Mouse (Mus musculus) lung, postnatal 0 days (tissue): ENCODE results near the gene Naa50.

ENCODE experiments used
- CTCF ChIP-seq: IDR thresholded peaks from 2 replicates; pipeline ENCODE4 v1.5.1; 2016; ENCODE audit warnings: antibody characterized with exemption, mild to moderate bottlenecking
- EP300 ChIP-seq: IDR thresholded peaks from 2 replicates; pipeline ENCODE4 v1.6.1; 2016; ENCODE audit warnings: antibody characterized with exemption, mild to moderate bottlenecking, control low read depth

DNA sequence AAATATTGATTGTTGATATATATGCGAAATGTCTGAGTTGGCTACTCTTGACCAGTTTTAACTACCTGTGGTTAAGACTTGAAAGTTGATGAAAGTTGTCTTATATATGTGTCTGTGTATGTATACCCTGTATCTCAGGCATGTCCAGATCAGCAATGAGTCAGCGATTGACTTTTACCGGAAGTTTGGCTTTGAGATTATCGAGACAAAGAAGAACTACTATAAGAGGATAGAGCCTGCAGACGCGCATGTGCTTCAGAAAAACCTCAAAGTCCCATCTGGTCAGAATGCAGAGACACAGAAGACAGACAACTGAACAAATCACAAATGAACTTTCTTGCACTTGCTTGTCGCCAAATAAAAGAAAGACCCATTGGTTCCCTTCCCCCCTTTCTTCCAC is 19.7 kb downstream of the Naa50 start:
- no peak for TF ChIP-seq CTCF
- TF ChIP-seq EP300, result no peak
